Mouse (Mus musculus): ENCODE results near the gene Oas1d.
"Not testable (repeated sequence)": the region's sequence is repeated elsewhere in the genome, so short reads cannot be mapped to it uniquely, and the experiment has no call there.

Oas1d gene

GRCm38 (mm10) chr5:120902056-120902455, 12.3 kb upstream of the Oas1d start:
- no peak for DNase-seq (ENCODE audit: low spot score in 2 of 2)

GRCm38 (mm10) chr5:120906791-120907733, 7.3 kb upstream of the Oas1d start, which contains the start of gene Oas1a:
Gene Oas1a (minus strand): TSS chr5:120907521.
- DNase-seq (ENCODE audit: low spot score in 2 of 2), result not testable (repeated sequence)

- DNase-seq (ENCODE audit: low spot score in 2 of 2), result no peak
These were observed 6.0 kb upstream of the Oas1d start for GRCm38 (mm10) chr5:120908196-120908920.

GRCm38 (mm10) chr5:120919156-120919935, 5.0 kb downstream of the Oas1d start:
- not testable (repeated sequence) for DNase-seq (ENCODE audit: low spot score in 2 of 2)

DNA sequence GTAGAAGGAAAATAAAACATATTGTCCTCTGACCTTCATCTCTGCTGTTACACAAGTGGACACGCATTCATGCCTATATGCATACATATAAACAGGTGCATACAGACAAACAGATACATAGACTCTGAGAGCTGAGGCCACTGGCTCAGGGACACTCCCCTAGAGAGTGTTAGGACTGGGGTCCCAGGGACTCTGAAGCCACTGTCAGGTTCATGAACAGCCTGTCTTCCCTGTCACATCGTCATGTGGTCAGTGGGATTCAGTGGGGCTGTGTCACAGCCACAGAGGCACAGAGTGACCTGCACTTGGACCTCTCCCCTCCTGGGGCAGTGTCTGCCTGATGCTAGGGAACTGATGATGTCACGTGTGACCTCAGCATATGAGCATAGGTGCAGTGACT, 6.0 kb downstream of the Oas1d start:
- no peak for DNase-seq (ENCODE audit: low spot score in 2 of 2)

- no peak for DNase-seq (ENCODE audit: low spot score in 2 of 2)
These were observed 9.6 kb downstream of the Oas1d start for GRCm38 (mm10) chr5:120923969-120924368.

DNA sequence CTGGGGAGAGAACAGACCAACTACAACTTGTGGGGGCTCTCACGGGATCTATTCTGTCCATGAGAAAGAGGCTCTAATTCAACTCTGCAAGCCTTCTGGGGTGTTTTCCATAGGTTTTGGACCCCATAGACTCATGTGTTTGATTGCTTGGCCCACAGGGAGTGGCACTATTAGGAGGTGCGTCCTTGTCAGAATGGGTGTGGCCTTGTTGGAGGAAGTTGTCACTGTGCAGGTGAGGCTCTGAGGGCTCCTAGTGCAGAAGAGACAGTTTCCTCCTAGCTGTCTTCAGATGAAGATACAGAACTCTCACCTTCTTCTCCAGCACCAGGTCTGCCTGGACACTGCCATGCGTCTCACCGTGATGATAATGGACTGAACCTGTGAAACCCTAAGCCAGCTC, 10.2 kb downstream of the Oas1d start:
- not testable (repeated sequence) for DNase-seq (ENCODE audit: low spot score in 2 of 2)

GRCm38 (mm10) chr5:120926311-120926710, 12.0 kb downstream of the Oas1d start:
- DNase-seq (ENCODE audit: low spot score in 2 of 2), result not testable (repeated sequence)

- DNase-seq (ENCODE audit: low spot score in 2 of 2), result no peak
These were observed 12.7 kb downstream of the Oas1d start for GRCm38 (mm10) chr5:120927036-120927435.

DNA sequence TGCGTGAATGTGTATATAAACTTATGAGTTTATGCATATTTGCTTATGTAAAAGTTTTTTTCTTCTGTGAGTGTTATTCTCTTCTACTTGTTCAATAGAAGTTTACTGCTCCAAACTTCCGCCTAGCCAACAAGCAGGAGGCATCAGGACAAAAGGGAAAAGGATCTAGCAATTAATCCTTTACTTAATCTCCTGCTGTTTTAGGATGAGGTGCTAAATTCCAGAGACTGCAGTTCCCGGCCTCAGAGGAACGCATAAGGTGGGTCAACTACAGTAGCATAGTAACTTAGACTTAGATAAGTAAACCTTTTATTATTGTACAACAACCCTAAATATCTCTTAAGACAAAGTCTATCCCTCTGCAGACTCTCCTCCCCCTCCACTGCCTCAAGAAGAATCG, 19.6 kb downstream of the Oas1d start:
- no peak for DNase-seq (ENCODE audit: low spot score in 2 of 2)

DNA sequence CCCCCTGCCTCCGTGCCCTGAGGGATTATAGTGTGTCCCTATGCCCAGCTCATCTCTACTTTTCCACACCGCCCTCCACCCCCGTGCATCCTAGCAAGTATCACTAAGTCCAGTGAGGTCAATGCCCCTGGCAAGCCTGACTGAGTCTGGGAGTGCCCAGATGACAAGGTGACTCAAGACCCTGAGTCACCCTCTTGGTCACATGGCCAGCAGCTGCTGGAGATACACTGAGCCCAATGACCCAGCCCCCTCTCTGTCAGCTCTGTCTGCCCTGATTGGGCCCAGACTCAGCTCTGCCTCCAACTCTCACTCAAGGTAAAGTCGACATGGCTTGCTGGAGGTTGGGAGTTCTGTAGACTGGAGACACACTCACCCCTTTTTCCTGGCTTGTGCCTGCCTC, 23.5 kb downstream of the Oas1d start:
- DNase-seq (ENCODE audit: low spot score in 2 of 2), result no peak

- DNase-seq (ENCODE audit: low spot score in 2 of 2), result no peak
These were observed 24.2 kb downstream of the Oas1d start for GRCm38 (mm10) chr5:120938586-120938985.

- DNase-seq (ENCODE audit: low spot score in 2 of 2), result peak; percentile 39 to 42
These were observed 27.7 kb downstream of the Oas1d start for GRCm38 (mm10) chr5:120942076-120942475.

DNA sequence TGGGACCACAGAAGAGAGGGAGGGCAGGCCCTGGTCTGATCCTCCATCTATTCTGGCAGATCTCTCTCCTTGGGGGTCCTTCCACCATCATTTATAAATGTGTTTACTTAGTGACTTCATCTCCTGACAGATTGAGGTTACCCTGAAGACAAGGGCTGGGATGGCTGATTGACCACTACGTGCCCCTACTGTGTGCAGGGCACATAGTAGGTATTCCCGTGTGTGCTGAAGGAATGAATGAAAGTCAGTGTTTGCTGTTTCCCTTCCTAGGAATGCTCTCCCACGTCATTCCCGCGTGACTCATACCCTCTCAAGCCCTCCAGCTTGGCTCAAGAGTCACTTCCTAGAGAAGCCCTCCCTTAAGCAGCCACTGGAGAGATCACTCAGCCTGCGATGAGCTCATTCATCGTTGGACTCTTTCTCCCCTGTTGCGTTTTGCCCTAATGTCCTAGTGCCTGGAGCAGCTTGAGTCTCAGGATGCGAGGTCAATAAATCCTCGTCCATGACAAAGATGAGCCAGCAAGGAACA, 38.0 kb downstream of the Oas1d start:
- no peak for DNase-seq (ENCODE audit: low spot score in 2 of 2)

DNA sequence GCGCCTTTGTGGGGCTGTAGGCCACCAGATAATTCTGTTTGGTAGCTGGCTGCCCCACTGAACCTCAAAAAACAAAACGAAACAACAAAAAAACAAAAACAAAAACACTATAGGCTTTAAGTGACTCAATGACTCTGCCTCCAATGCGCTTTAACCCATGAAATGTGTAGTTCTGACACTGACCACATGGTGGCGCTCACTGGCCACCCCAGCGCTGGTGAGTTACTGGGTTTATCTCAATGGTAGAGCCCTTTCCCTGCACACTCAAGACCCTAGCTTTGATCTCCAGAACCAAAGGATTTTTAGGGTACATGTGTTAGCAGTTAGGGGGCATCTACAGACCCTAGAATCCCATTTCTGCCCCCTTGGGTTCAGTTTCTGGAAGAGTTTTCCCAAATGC, 39.6 kb downstream of the Oas1d start:
- DNase-seq (ENCODE audit: low spot score in 2 of 2), result peak in 1 of 2 experiments; percentile 71

GRCm38 (mm10) chr5:120961004-120961403, 46.7 kb downstream of the Oas1d start:
- no peak for DNase-seq (ENCODE audit: low spot score in 2 of 2)

DNA sequence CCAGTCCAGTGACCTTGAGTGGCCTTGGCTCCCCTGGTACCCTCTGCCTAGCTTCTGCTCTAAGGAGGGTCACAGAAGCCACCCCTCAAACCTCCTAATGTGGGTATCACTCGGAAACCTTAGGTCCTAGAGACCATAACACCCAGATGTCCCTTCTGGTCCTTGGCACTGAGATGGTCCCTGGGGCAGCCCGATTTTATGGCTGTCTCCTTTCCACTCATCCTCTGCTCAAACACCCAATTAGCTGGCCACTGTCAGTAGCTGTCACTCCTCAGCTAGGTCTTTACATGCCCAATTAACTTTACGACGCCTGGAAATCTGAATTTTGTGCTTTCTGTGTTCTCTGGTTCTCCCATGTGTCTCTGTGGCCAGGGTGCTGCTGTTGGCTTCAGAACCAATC, 51.8 kb downstream of the Oas1d start:
- DNase-seq (ENCODE audit: low spot score in 2 of 2), result no peak

- DNase-seq (ENCODE audit: low spot score in 2 of 2), result no peak
These were observed 52.6 kb downstream of the Oas1d start for GRCm38 (mm10) chr5:120966894-120967293.

GRCm38 (mm10) chr5:120967355-120968133, 53.2 kb downstream of the Oas1d start:
- no peak for DNase-seq (ENCODE audit: low spot score in 2 of 2)

DNA sequence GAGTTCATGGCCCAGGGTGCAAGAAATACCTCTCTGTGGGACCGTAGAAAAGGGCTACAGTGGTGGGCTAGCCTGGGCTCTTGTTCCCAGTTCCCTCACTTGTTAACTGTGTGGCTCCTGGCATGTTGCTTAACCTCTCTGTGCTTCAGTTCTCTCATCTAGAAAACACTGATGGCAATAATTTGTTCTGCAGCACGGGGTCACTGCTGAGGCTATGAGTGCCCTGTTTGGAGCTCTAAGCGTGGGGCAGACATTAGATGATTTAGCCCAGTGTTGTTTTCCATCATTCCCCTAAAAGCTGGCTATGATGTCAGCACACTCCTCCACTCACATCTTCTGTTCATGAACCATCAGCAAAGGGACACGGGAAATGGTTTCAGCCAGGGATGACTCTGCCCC, 53.8 kb downstream of the Oas1d start:
- DNase-seq (ENCODE audit: low spot score in 2 of 2), result no peak

DNA sequence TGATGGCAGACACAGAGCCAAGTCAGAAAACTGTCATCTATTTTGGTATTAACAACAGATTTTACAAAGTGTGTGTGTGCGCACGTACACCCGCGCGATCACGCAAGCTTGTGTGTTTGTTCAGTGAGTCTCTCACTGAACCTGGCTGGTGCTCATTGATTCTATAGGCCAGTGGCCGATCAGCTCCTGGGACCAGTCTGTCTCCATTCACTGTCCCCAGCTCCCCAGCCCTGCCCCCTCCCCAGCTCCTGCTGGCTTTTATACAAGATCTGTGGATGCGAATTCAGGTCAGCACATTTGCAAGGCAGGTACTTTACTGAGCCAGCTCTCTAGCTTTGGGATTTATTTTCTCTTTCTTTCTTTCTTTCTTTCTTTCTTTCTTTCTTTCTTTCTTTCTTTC, 54.5 kb downstream of the Oas1d start:
- DNase-seq (ENCODE audit: low spot score in 2 of 2), result no peak
